Mouse (Mus musculus) olfactory bulb, adult 2 months (tissue): Measurements from ENCODE around the gene Calm3. TPM values are rescaled to one million over a fixed set of nuclear protein-coding genes. Genes with fewer than 3 reads are reported as not detected.

Experiments
- H3K27ac ChIP-seq: fragments of 200-500 bp; 2 replicates; pipeline ENCODE4 v1.5.1; 2012; ENCODE audit warnings: low read depth, low read length; ENCODE audit not compliant: insufficient read depth
- H3K4me1 ChIP-seq: fragments of 200-500 bp; 2 replicates; pipeline ENCODE4 v1.6.1; 2012; ENCODE audit warnings: low read length; ENCODE audit not compliant: control insufficient read depth, insufficient read depth
- H3K4me3 ChIP-seq: fragments of 200-500 bp; 2 replicates; pipeline ENCODE4 v1.5.1; 2012; ENCODE audit warnings: mild to moderate bottlenecking, low read depth, low read length, moderate library complexity; ENCODE audit not compliant: insufficient read depth
- CTCF ChIP-seq: fragments of 200-500 bp; IDR thresholded peaks from 2 replicates; pipeline ENCODE4 v1.5.1; 2012; ENCODE audit warnings: low read depth, mild to moderate bottlenecking, low read length, moderate library complexity; ENCODE audit not compliant: insufficient read depth
- POLR2A ChIP-seq: fragments of 200-500 bp; IDR thresholded peaks from 2 replicates; pipeline ENCODE4 v1.6.1; 2012; ENCODE audit warnings: mild to moderate bottlenecking, low read depth, low read length, moderate library complexity; ENCODE audit not compliant: insufficient read depth
- WGBS: fragments of 180-500 bp; shearing (Covaris S2); methylation state at CpG from one replicate; pipeline ENCODE4 v1.1.7; 2018; 5-methylcytosine and 5-hydroxymethylcytosine counted together
- polyA plus RNA-seq: library from polyadenylated mRNA; stranded (reverse); fragments of >200 nt; gene quantifications from 2 replicates; pipeline ENCODE4 v1.2.4, GENCODE M21; 2012; ENCODE audit warnings: low replicate concordance; ENCODE audit not compliant: missing spikeins, insufficient read depth, insufficient read length

The Calm3 gene
- polyA plus RNA-seq, 1 experiment, result 1,020 TPM

GRCm38 (mm10) chr7:16944808-16945315 lies 20.9 kb upstream of the Calm3 start:
- Histone ChIP-seq H3K27ac (peak overlapping the region; percentile 99), H3K4me3 (peak overlapping the region; percentile 97), H3K4me1 (peaks cover 54% of the 10 kb centered on the region)
- no peak for TF ChIP-seq CTCF
- TF ChIP-seq POLR2A, result no peak
- 3% methylated on average over 22 of the region's 22 CpGs for WGBS

- Histone ChIP-seq H3K27ac (peak within 1 kb of the TSS; percentile 99), H3K4me1 (peaks cover 53% of the 10 kb centered on the region), H3K4me3 (peak within 1 kb of the TSS; percentile 97)
- TF ChIP-seq POLR2A (peak; percentile 98), CTCF (no peak)
- 8% methylated on average over 36 of the region's 36 CpGs for WGBS
Observed at GRCm38 (mm10) chr7:16944061-16944807, 20.3 kb upstream of the Calm3 start, which contains the start of gene Pnmal2. Gene Pnmal2 (plus strand): TSS chr7:16944682.

GRCm38 (mm10) chr7:16942861-16943260 lies 18.9 kb upstream of the Calm3 start:
- no peak for TF ChIP-seq POLR2A
- no peak for TF ChIP-seq CTCF
- 33% methylated on average over 4 of the region's 4 CpGs for WGBS
- no peak overlapping the region for H3K4me3 ChIP-seq
- peaks cover 47% of the 10 kb centered on the region for H3K4me1 ChIP-seq
- H3K27ac ChIP-seq, result peak overlapping the region; percentile 95

- WGBS, result 21% methylated on average over 7 of the region's 7 CpGs
- Histone ChIP-seq H3K27ac (peak overlapping the region; percentile 98), H3K4me3 (no peak overlapping the region), H3K4me1 (peaks cover 38% of the 10 kb centered on the region)
- no peak for TF ChIP-seq CTCF
- TF ChIP-seq POLR2A, result no peak
Observed at GRCm38 (mm10) chr7:16940292-16940691, 16.4 kb upstream of the Calm3 start.

GRCm38 (mm10) chr7:16938117-16938791 lies 14.3 kb upstream of the Calm3 start:
- Histone ChIP-seq H3K4me3 (no peak overlapping the region), H3K27ac (peak overlapping the region; percentile 98), H3K4me1 (peaks cover 31% of the 10 kb centered on the region)
- TF ChIP-seq CTCF, result no peak
- TF ChIP-seq POLR2A, result no peak
- 36% methylated on average over 17 of the region's 17 CpGs for WGBS

GRCm38 (mm10) chr7:16937312-16937711 lies 13.4 kb upstream of the Calm3 start:
- 55% methylated on average over 4 of the region's 4 CpGs for WGBS

GRCm38 (mm10) chr7:16932704-16933577 lies 9.0 kb upstream of the Calm3 start:
- no peak for TF ChIP-seq POLR2A
- peak; percentile 45; the same call in 1 of the 2 replicates for TF ChIP-seq CTCF
- Histone ChIP-seq H3K4me3 (no peak overlapping the region), H3K27ac (peak overlapping the region; percentile 98), H3K4me1 (peaks cover 17% of the 10 kb centered on the region)
- WGBS, result 19% methylated on average over 14 of the region's 14 CpGs

More at GRCm38 (mm10) chr7:16937312-16937711, 13.4 kb upstream of the Calm3 start:
- H3K4me1 ChIP-seq, result peaks cover 33% of the 10 kb centered on the region
- H3K4me3 ChIP-seq, result no peak overlapping the region
- TF ChIP-seq CTCF, result peak; percentile 70; the same call in 1 of the 2 replicates
- no peak for TF ChIP-seq POLR2A
- no peak overlapping the region for H3K27ac ChIP-seq

GRCm38 (mm10) chr7:16931968-16932627 lies 8.2 kb upstream of the Calm3 start:
- Histone ChIP-seq H3K4me3 (no peak overlapping the region), H3K4me1 (peaks cover 15% of the 10 kb centered on the region), H3K27ac (peak overlapping the region; percentile 98)
- TF ChIP-seq POLR2A (no peak), CTCF (0 out of 2 replicates have a peak, but pooled peaks have one; percentile 5)
- 16% methylated on average over 14 of the region's 14 CpGs for WGBS
